Mouse (Mus musculus) CH12.LX (cell line): Measurements from ENCODE around the gene Fam120a. TPM values are rescaled to one million over a fixed set of nuclear protein-coding genes. Genes with fewer than 3 reads are reported as not detected.

Experiments
- DNase-seq: peaks from one replicate; pipeline ENCODE4 v3.0.0-alpha.2; 2013; ENCODE audit errors: extremely low read depth
- H3K27ac ChIP-seq: 2 replicates; pipeline ENCODE4 v1.5.1; 2012; ENCODE audit warnings: low read depth, mild to moderate bottlenecking, control low read depth, moderate library complexity; ENCODE audit not compliant: insufficient read depth
- H3K27me3 ChIP-seq: replicated peaks from 2 replicates; pipeline ENCODE3; 2012; ENCODE audit warnings: inconsistent platforms
- H3K36me3 ChIP-seq, 2 experiments: replicated peaks in 1 of 2; 2 replicates each; pipeline versions ENCODE3 to v1.6.1; 2012; ENCODE audit warnings: inconsistent platforms in 1 of 2, low read length in 1 of 2, mild to moderate bottlenecking in 1 of 2, mixed read lengths in 1 of 2, moderate library complexity in 1 of 2; ENCODE audit not compliant: control insufficient read depth in 1 of 2, insufficient read depth in 1 of 2
- H3K4me1 ChIP-seq, 2 experiments: 2 replicates each; pipeline ENCODE4 v1.6.1; 2012; ENCODE audit warnings: inconsistent platforms in 1 of 2, moderate library complexity in 1 of 2; ENCODE audit not compliant: insufficient read depth in 2 of 2, control insufficient read depth in 1 of 2
- H3K4me2 ChIP-seq: 2 replicates; pipeline ENCODE4 v1.6.1; 2012; ENCODE audit warnings: low read depth, mild to moderate bottlenecking, control low read depth; ENCODE audit not compliant: poor library complexity, insufficient read depth, severe bottlenecking
- H3K4me3 ChIP-seq, 3 experiments: fragments of 150-350 bp in 1 of 3; sonication (generic) in 1 of 3; replicated peaks in 1 of 3; 2 replicates each; pipeline versions ENCODE3 to v1.5.1; 2011 to 2012; ENCODE audit warnings: low read depth in 2 of 3, low read length in 2 of 3, mild to moderate bottlenecking in 2 of 3, moderate library complexity in 2 of 3, control low read depth in 1 of 3, improper control_type of control experiment in 1 of 3, inconsistent platforms in 1 of 3, mixed read lengths in 1 of 3; ENCODE audit not compliant: poor library complexity in 1 of 3
- H3K79me2 ChIP-seq: replicated peaks from 2 replicates; pipeline ENCODE4 v1.6.1; 2012; ENCODE audit warnings: mild to moderate bottlenecking, moderate library complexity; ENCODE audit not compliant: control insufficient read depth, poor library complexity, insufficient read depth, severe bottlenecking; ENCODE audit errors: extremely low read depth
- H3K9ac ChIP-seq: 2 replicates; pipeline ENCODE4 v1.6.1; 2012; ENCODE audit warnings: low read depth, mild to moderate bottlenecking, control low read depth, moderate library complexity; ENCODE audit not compliant: insufficient read depth
- H3K9me3 ChIP-seq: replicated peaks from 2 replicates; pipeline ENCODE3; 2012; ENCODE audit warnings: low read length, inconsistent platforms, mixed read lengths
- BHLHE40 ChIP-seq: IDR thresholded peaks from 2 replicates; pipeline ENCODE4 v1.6.1; 2011; ENCODE audit warnings: mild to moderate bottlenecking, low read depth, low read length, improper control_type of control experiment
- CHD1 ChIP-seq: IDR thresholded peaks from 2 replicates; pipeline ENCODE4 v1.6.1; 2012; ENCODE audit warnings: low read depth, low read length, improper control_type of control experiment, inconsistent platforms
- CHD2 ChIP-seq: IDR thresholded peaks from 2 replicates; pipeline ENCODE4 v1.6.1; 2011; ENCODE audit warnings: low read length, improper control_type of control experiment
- CTCF ChIP-seq, 2 experiments: IDR thresholded peaks in 1 of 2; conservative IDR thresholded peaks in 1 of 2; 2 replicates each; pipeline ENCODE4 v1.5.1; 2011 to 2012; ENCODE audit warnings: low read depth in 2 of 2, low read length in 2 of 2, improper control_type of control experiment in 1 of 2, inconsistent platforms in 1 of 2, mild to moderate bottlenecking in 1 of 2, moderate library complexity in 1 of 2
- ELF1 ChIP-seq: IDR thresholded peaks from 2 replicates; pipeline ENCODE4 v1.6.1; 2014; ENCODE audit warnings: low read depth, mild to moderate bottlenecking, inconsistent platforms, low read length, improper control_type of control experiment
- GABPA ChIP-seq: IDR thresholded peaks from 2 replicates; pipeline ENCODE4 v1.6.1; 2012; ENCODE audit warnings: low read depth, low read length, improper control_type of control experiment, inconsistent platforms; ENCODE audit not compliant: insufficient replicate concordance
- HCFC1 ChIP-seq: IDR thresholded peaks from 2 replicates; pipeline ENCODE4 v1.6.1; 2012; ENCODE audit warnings: low read depth, mild to moderate bottlenecking, inconsistent platforms, low read length, improper control_type of control experiment
- KAT2A ChIP-seq: IDR thresholded peaks from 2 replicates; pipeline ENCODE4 v1.6.1; 2012; ENCODE audit warnings: low read length, improper control_type of control experiment, inconsistent platforms; ENCODE audit not compliant: insufficient replicate concordance
- MAFK ChIP-seq: IDR thresholded peaks from 2 replicates; pipeline ENCODE4 v1.6.1; 2011; ENCODE audit warnings: low read length, improper control_type of control experiment; ENCODE audit not compliant: insufficient replicate concordance
- MAX ChIP-seq: IDR thresholded peaks from 2 replicates; pipeline ENCODE4 v1.6.1; 2011; ENCODE audit warnings: low read length, improper control_type of control experiment
- MEF2A ChIP-seq: IDR thresholded peaks from 2 replicates; pipeline ENCODE4 v1.6.1; 2014; ENCODE audit warnings: low read depth, mild to moderate bottlenecking, inconsistent platforms, low read length, improper control_type of control experiment, borderline replicate concordance
- MXI1 ChIP-seq: IDR thresholded peaks from 2 replicates; pipeline ENCODE4 v1.6.1; 2011; ENCODE audit warnings: mild to moderate bottlenecking, low read depth, low read length, improper control_type of control experiment
- MYC ChIP-seq: IDR thresholded peaks from 2 replicates; pipeline ENCODE4 v1.6.1; 2011; ENCODE audit warnings: low read depth, mild to moderate bottlenecking, improper control_type of control experiment, low read length
- NELFE ChIP-seq: IDR thresholded peaks from 2 replicates; pipeline ENCODE4 v1.6.1; 2011; ENCODE audit warnings: low read depth, low read length, improper control_type of control experiment
- PAX5 ChIP-seq: IDR thresholded peaks from 2 replicates; pipeline ENCODE4 v1.6.1; 2012; ENCODE audit warnings: low read length, inconsistent platforms, mixed read lengths
- POLR2A ChIP-seq: IDR thresholded peaks from 2 replicates; pipeline ENCODE4 v1.6.1; 2011; ENCODE audit warnings: low read depth, mild to moderate bottlenecking, improper control_type of control experiment, low read length
- POLR2AphosphoS2 ChIP-seq: IDR thresholded peaks from 2 replicates; pipeline ENCODE4 v1.6.1; 2011; ENCODE audit warnings: low read depth, low read length, improper control_type of control experiment
- RAD21 ChIP-seq: IDR thresholded peaks from 2 replicates; pipeline ENCODE4 v1.6.1; 2011; ENCODE audit warnings: low read depth, mild to moderate bottlenecking, low read length, improper control_type of control experiment, moderate library complexity
- SIN3A ChIP-seq: IDR thresholded peaks from 2 replicates; pipeline ENCODE4 v1.6.1; 2012; ENCODE audit warnings: low read length, improper control_type of control experiment, inconsistent platforms
- SMC3 ChIP-seq: IDR thresholded peaks from 2 replicates; pipeline ENCODE4 v1.6.1; 2011; ENCODE audit warnings: low read depth, low read length, improper control_type of control experiment
- TBP ChIP-seq: conservative IDR thresholded peaks from 2 replicates; pipeline ENCODE4 v1.6.1; 2011; ENCODE audit warnings: low read depth, low read length, improper control_type of control experiment
- TCF12 ChIP-seq: IDR thresholded peaks from 2 replicates; pipeline ENCODE4 v1.6.1; 2014; ENCODE audit warnings: low read depth, mild to moderate bottlenecking, inconsistent platforms, low read length, improper control_type of control experiment
- UBTF ChIP-seq: IDR thresholded peaks from 2 replicates; pipeline ENCODE4 v1.6.1; 2012; ENCODE audit warnings: low read depth, mild to moderate bottlenecking, inconsistent platforms, low read length, improper control_type of control experiment, moderate library complexity
- dilution Hi-C: fragments of 300-500 bp; cut with MboI; formaldehyde crosslinking; loops from 2 replicates; pipeline ENCODE4 v1.14.3; 2020; ENCODE audit warnings: low sequenced_read_pairs; ENCODE audit not compliant: extremely low pct_unique_long_range_greater_than_20kb, extremely low pct_ligation_motif_present
- in situ Hi-C: fragments of 300-500 bp; cut with MboI; formaldehyde crosslinking; loops from 3 replicates; pipeline ENCODE4 v1.14.3; 2019; ENCODE audit warnings: low sequenced_read_pairs, low pct_ligation_motif_present, low pct_unique_long_range_greater_than_20kb, mixed read lengths
- polyA plus RNA-seq: library from polyadenylated mRNA; unstranded; fragments of >175 nt; gene quantifications from 2 replicates; pipeline ENCODE4 v1.2.1, GENCODE M21; 2012; ENCODE audit warnings: low read depth; ENCODE audit not compliant: insufficient read length
- total RNA-seq, 2 experiments: library from RNA; depleted of rRNA; stranded (reverse); fragments of 300-350 nt in 1 of 2; fragments of >200 nt in 1 of 2; gene quantifications; 2 replicates each; pipeline ENCODE4 v1.2.3; 2012 to 2014

The Fam120a gene
- total and polyA plus RNA-seq, 3 experiments: 70.0 to 122 (median 82.6) TPM

DNA sequence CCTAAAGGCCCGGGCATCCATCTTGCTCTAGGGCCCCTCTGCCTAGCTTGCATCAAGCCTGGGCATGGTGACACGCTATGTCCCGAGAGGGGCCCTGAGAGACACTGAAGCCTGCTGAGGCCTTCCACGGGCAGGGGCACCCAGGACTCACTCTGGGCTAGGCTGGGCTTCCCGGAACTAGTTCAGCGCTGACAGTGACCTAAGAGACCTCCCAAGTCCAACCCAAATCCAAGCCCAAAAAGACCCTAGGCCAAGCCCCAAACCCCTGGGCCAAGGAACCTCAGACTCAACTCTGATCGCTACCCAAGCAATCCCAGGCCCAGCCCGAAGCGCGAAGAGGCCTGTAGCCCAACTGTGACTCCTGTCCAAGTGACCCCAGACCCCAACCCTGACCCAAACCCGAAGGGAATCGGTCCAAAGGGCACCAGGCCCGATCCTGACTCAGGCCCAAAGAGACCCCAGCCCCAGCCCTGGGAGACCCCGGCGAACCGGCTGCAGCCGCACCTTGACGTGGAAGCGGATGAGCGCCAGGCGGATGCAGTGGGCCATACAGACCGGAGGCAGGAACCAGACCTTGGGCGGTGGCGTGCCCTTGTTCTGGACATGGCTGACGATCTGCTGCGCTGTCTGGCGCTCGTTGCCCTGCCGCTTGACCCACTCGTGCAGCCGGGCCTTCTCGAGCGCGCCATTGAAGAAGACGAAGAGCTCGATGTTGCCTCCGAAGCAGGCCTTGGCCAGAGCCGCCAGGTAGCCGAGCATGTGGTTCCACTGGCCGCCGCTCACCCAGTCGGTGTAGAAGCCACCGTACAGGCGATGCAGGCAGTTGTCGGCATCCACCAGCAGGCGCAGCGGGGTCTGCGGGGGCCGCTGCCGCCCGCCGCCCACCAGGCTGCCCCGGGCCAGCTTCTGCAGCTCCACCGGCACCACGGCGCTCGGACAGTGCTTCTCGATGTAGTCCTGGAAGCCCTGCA lies 681 bp downstream of the Fam120a start:
- in situ Hi-C loops (loop anchor here (5.0 kb wide), 1 partner anchor 95 kb away; the partner anchor contains the start of gene Phf2), dilution Hi-C loops (no loop called here)
- DNase-seq: peak; percentile 40
- Histone ChIP-seq H3K9me3 (no peaks in the 10 kb centered on the region), H3K4me2 (peak overlapping the region; percentile 96), H3K9ac (peak overlapping the region; percentile 94), H3K27ac (peak overlapping the region; percentile 77), H3K4me1 (peaks cover 17 to 54% of the 10 kb centered on the region in 2 experiments), H3K27me3 (no peaks in the 10 kb centered on the region), H3K79me2 (peaks cover 54% of the 10 kb centered on the region), H3K36me3 (peaks cover 9 to 38% of the 10 kb centered on the region in 2 experiments), H3K4me3 (peak overlapping the region; percentile 74 to 94 (median 79))
- TF ChIP-seq ELF1 (0 out of 2 replicates have a peak, but pooled peaks have one; percentile 3), MAX (0 out of 2 replicates have a peak, but pooled peaks have one; percentile 4), SIN3A (no peak; the same call in 1 of the 2 replicates), MXI1 (peak; percentile 47; the same call in 1 of the 2 replicates), UBTF (peak; percentile 68)

GRCm38 (mm10) chr13:48965559-48966525 lies 2.0 kb downstream of the Fam120a start:
- Histone ChIP-seq H3K36me3 (peaks cover 9 to 36% of the 10 kb centered on the region in 2 experiments), H3K27ac (peak overlapping the region; percentile 77; the same call in 1 of the 2 replicates), H3K27me3 (no peaks in the 10 kb centered on the region), H3K4me1 (peaks cover 19 to 54% of the 10 kb centered on the region in 2 experiments), H3K9me3 (no peaks in the 10 kb centered on the region), H3K9ac (peak overlapping the region; percentile 94), H3K4me2 (peak overlapping the region; percentile 96), H3K79me2 (peaks cover 64% of the 10 kb centered on the region), H3K4me3 (peak overlapping the region; percentile 74 to 94 (median 79))
- in situ Hi-C loops: loop anchor here (5.0 kb wide), 1 partner anchor 94 kb away; the partner anchor contains the start of gene Phf2
- peak; percentile 87 for DNase-seq
- TF ChIP-seq PAX5 (no peak), MAFK (no peak), BHLHE40 (no peak; the same call in 1 of the 2 replicates), MEF2A (peak; percentile 13; the same call in 1 of the 2 replicates), SMC3 (no peak; the same call in 1 of the 2 replicates), HCFC1 (peak; percentile 73), SIN3A (0 out of 2 replicates have a peak, but pooled peaks have one; percentile 25), NELFE (peak; percentile 25; the same call in 1 of the 2 replicates), POLR2A (peak; percentile 62), MXI1 (peak; percentile 54), CTCF (conservative IDR thresholded peaks at IDR 0.05 in 1 of 2, IDR thresholded peaks at IDR 0.05 in 1 of 2; ENCODE audit: low read depth in 2 of 2, low read length in 2 of 2) (0 out of 4 replicates have a peak, but pooled peaks of 1 of the 2 experiments have one; percentile 24), CHD1 (peak; percentile 68), POLR2AphosphoS2 (peak; percentile 17; the same call in 1 of the 2 replicates), GABPA (no peak), KAT2A (peak; percentile 62; the same call in 1 of the 2 replicates), MYC (0 out of 2 replicates have a peak, but pooled peaks have one; percentile 50), RAD21 (no peak), ELF1 (peak; percentile 88), TBP (peak; percentile 86), TCF12 (peak; percentile 38; the same call in 1 of the 2 replicates), CHD2 (peak; percentile 95)
- dilution Hi-C loops: no loop called here
